Mouse (Mus musculus): ENCODE data around the gene Nt5dc1. TPM values are rescaled to one million over a fixed set of nuclear protein-coding genes. Genes with fewer than 3 reads are reported as not detected.

Gene Nt5dc1
- polyA plus RNA-seq, 1 experiment, result 10.0 TPM

GRCm38 (mm10) chr10:34317217-34317606 is 101.1 kb downstream of the Nt5dc1 start:
- no peak for TF ChIP-seq POLR2A (IDR thresholded peaks at IDR 0.05; ENCODE audit: low read depth, low read length)
- TF ChIP-seq CTCF (IDR thresholded peaks at IDR 0.05; ENCODE audit: borderline replicate concordance, insufficient read depth, low read length), result no peak
- Histone ChIP-seq H3K4me1 (ENCODE audit: control insufficient read depth, insufficient read depth, low read length) (no peaks in the 10 kb centered on the region), H3K27ac (ENCODE audit: insufficient read depth, low read length) (no peak overlapping the region), H3K4me3 (ENCODE audit: insufficient read depth, low read length) (no peak overlapping the region)

GRCm38 (mm10) chr10:34316571-34317216 is 101.7 kb downstream of the Nt5dc1 start:
- Histone ChIP-seq H3K27ac (ENCODE audit: insufficient read depth, low read length) (no peak overlapping the region), H3K4me1 (ENCODE audit: control insufficient read depth, insufficient read depth, low read length) (no peaks in the 10 kb centered on the region), H3K4me3 (ENCODE audit: insufficient read depth, low read length) (no peak overlapping the region)
- TF ChIP-seq POLR2A (IDR thresholded peaks at IDR 0.05; ENCODE audit: low read depth, low read length), result no peak
- TF ChIP-seq CTCF (IDR thresholded peaks at IDR 0.05; ENCODE audit: borderline replicate concordance, insufficient read depth, low read length), result no peak

GRCm38 (mm10) chr10:34312536-34312935 is 105.8 kb downstream of the Nt5dc1 start:
- no peak overlapping the region for H3K4me3 ChIP-seq (ENCODE audit: insufficient read depth, low read length)
- TF ChIP-seq CTCF (IDR thresholded peaks at IDR 0.05; ENCODE audit: borderline replicate concordance, insufficient read depth, low read length) (no peak), POLR2A (IDR thresholded peaks at IDR 0.05; ENCODE audit: low read depth, low read length) (no peak)
- no peaks in the 10 kb centered on the region for H3K4me1 ChIP-seq (ENCODE audit: control insufficient read depth, insufficient read depth, low read length)
- H3K27ac ChIP-seq (ENCODE audit: insufficient read depth, low read length), result no peak overlapping the region

- TF ChIP-seq POLR2A (IDR thresholded peaks at IDR 0.05; ENCODE audit: low read depth, low read length) (no peak), CTCF (IDR thresholded peaks at IDR 0.05; ENCODE audit: borderline replicate concordance, insufficient read depth, low read length) (no peak)
- Histone ChIP-seq H3K27ac (ENCODE audit: insufficient read depth, low read length) (no peak overlapping the region), H3K4me3 (ENCODE audit: insufficient read depth, low read length) (no peak overlapping the region)
Observed at GRCm38 (mm10) chr10:34309915-34310685, 108.3 kb downstream of the Nt5dc1 start.

GRCm38 (mm10) chr10:34307070-34307469 is 111.3 kb downstream of the Nt5dc1 start:
- Histone ChIP-seq H3K4me3 (ENCODE audit: insufficient read depth, low read length) (no peak overlapping the region), H3K27ac (ENCODE audit: insufficient read depth, low read length) (no peak overlapping the region)
- no peak for TF ChIP-seq CTCF (IDR thresholded peaks at IDR 0.05; ENCODE audit: borderline replicate concordance, insufficient read depth, low read length)
- TF ChIP-seq POLR2A (IDR thresholded peaks at IDR 0.05; ENCODE audit: low read depth, low read length), result no peak

More at GRCm38 (mm10) chr10:34309915-34310685, 108.3 kb downstream of the Nt5dc1 start:
- no peaks in the 10 kb centered on the region for H3K4me1 ChIP-seq (ENCODE audit: control insufficient read depth, insufficient read depth, low read length)

GRCm38 (mm10) chr10:34300368-34300767 is 118.0 kb downstream of the Nt5dc1 start:
- no peak for TF ChIP-seq POLR2A (IDR thresholded peaks at IDR 0.05; ENCODE audit: low read depth, low read length)
- TF ChIP-seq CTCF (IDR thresholded peaks at IDR 0.05; ENCODE audit: borderline replicate concordance, insufficient read depth, low read length), result no peak
- no peaks in the 10 kb centered on the region for H3K4me1 ChIP-seq (ENCODE audit: control insufficient read depth, insufficient read depth, low read length)
- no peak overlapping the region for H3K4me3 ChIP-seq (ENCODE audit: insufficient read depth, low read length)
- no peak overlapping the region for H3K27ac ChIP-seq (ENCODE audit: insufficient read depth, low read length)

More at GRCm38 (mm10) chr10:34307070-34307469, 111.3 kb downstream of the Nt5dc1 start:
- H3K4me1 ChIP-seq (ENCODE audit: control insufficient read depth, insufficient read depth, low read length), result no peaks in the 10 kb centered on the region

- TF ChIP-seq POLR2A (IDR thresholded peaks at IDR 0.05; ENCODE audit: low read depth, low read length), result no peak
- no peak for TF ChIP-seq CTCF (IDR thresholded peaks at IDR 0.05; ENCODE audit: borderline replicate concordance, insufficient read depth, low read length)
- H3K4me3 ChIP-seq (ENCODE audit: insufficient read depth, low read length), result peak overlapping the region; percentile 65
- H3K4me1 ChIP-seq (ENCODE audit: control insufficient read depth, insufficient read depth, low read length), result no peaks in the 10 kb centered on the region
- H3K27ac ChIP-seq (ENCODE audit: insufficient read depth, low read length), result no peak overlapping the region; the same call in 1 of the 2 replicates
Observed at GRCm38 (mm10) chr10:34297980-34298753, 120.2 kb downstream of the Nt5dc1 start.

- TF ChIP-seq CTCF (IDR thresholded peaks at IDR 0.05; ENCODE audit: borderline replicate concordance, insufficient read depth, low read length), result no peak
- peak; percentile 81 for TF ChIP-seq POLR2A (IDR thresholded peaks at IDR 0.05; ENCODE audit: low read depth, low read length)
- Histone ChIP-seq H3K27ac (ENCODE audit: insufficient read depth, low read length) (no peak within 1 kb of the TSS; the same call in 1 of the 2 replicates), H3K4me1 (ENCODE audit: control insufficient read depth, insufficient read depth, low read length) (no peaks in the 10 kb centered on the region), H3K4me3 (ENCODE audit: insufficient read depth, low read length) (peak within 1 kb of the TSS; percentile 65)
Observed at GRCm38 (mm10) chr10:34297299-34297979, 120.9 kb downstream of the Nt5dc1 start, which contains the start of gene Tspyl4. Gene Tspyl4 (plus strand): TSS chr10:34297442.

- TF ChIP-seq CTCF (IDR thresholded peaks at IDR 0.05; ENCODE audit: borderline replicate concordance, insufficient read depth, low read length), result no peak
- no peak for TF ChIP-seq POLR2A (IDR thresholded peaks at IDR 0.05; ENCODE audit: low read depth, low read length)
- H3K27ac ChIP-seq (ENCODE audit: insufficient read depth, low read length), result no peak overlapping the region
- H3K4me3 ChIP-seq (ENCODE audit: insufficient read depth, low read length), result peak overlapping the region; percentile 57
Observed at GRCm38 (mm10) chr10:34296911-34297298, 121.4 kb downstream of the Nt5dc1 start.

More at GRCm38 (mm10) chr10:34296911-34297298, 121.4 kb downstream of the Nt5dc1 start:
- no peaks in the 10 kb centered on the region for H3K4me1 ChIP-seq (ENCODE audit: control insufficient read depth, insufficient read depth, low read length)
